Mouse (Mus musculus) ES-Bruce4 (cell line): ENCODE measurements around the gene Nrbf2.

Experiments used
- CTCF ChIP-seq: IDR thresholded peaks from one replicate; pipeline ENCODE4 v1.8.1; 2011; ENCODE audit warnings: low read depth, low read length
- EP300 ChIP-seq: IDR thresholded peaks from 2 replicates; pipeline ENCODE4 v1.6.1; 2011; ENCODE audit warnings: low read depth, low read length; ENCODE audit not compliant: insufficient read depth
- POLR2A ChIP-seq: IDR thresholded peaks from one replicate; pipeline ENCODE4 v1.8.1; 2011; ENCODE audit warnings: low read length; ENCODE audit not compliant: insufficient read depth

GRCm38 (mm10) chr10:67284761-67285175, 337 bp downstream of the Nrbf2 start:
- no peak for TF ChIP-seq CTCF
- TF ChIP-seq EP300, result no peak
- TF ChIP-seq POLR2A, result no peak
